Mouse (Mus musculus): ENCODE results near the gene Rsl24d1. TPM values are rescaled to one million over a fixed set of nuclear protein-coding genes. Genes with fewer than 3 reads are reported as not detected.
"Not testable (repeated sequence)": the region's sequence is repeated elsewhere in the genome, so short reads cannot be mapped to it uniquely, and the experiment has no call there.

The Rsl24d1 gene
- polyA plus RNA-seq, 1 experiment from 2014 or later = 145 TPM

DNA sequence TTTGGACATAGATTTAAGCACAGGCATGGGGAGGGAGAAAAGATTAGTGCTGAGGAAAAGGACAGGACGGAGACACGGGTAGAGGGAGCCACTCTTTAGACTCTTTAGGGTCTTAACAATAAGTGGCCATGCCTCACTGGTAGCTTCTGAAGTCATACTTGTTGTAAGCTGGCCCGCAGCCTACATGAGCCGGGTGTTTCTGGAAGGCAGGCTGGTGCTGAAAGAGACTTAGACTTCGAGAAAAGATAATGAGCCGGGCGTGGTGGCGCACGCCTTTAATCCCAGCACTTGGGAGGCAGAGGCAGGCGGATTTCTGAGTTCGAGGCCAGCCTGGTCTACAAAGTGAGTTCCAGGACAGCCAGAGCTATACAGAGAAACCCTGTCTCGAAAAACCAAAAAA, 33.9 kb upstream of the Rsl24d1 start:
- H3K4me1 ChIP-seq (ENCODE audit: control insufficient read depth, insufficient read depth, low read length); H3K9ac ChIP-seq (ENCODE audit: low read length); DNase-seq (ENCODE audit: low spot score); H3K36me3 ChIP-seq (ENCODE audit: control insufficient read depth, insufficient read depth, low read length); H3K9me3 ChIP-seq (ENCODE audit: control insufficient read depth, low read length); ATAC-seq (ENCODE audit: insufficient read depth, low FRiP score, low TSS enrichment); H3K4me2 ChIP-seq (ENCODE audit: low read depth); H3K27me3 ChIP-seq (ENCODE audit: control insufficient read depth, insufficient read depth, low read length); H3K4me3 ChIP-seq (ENCODE audit: low read depth, low read length); H3K27ac ChIP-seq (ENCODE audit: low read depth, low read length): not testable (repeated sequence)
- WGBS = 91% methylated on average over 10 of the region's 12 CpGs

DNA sequence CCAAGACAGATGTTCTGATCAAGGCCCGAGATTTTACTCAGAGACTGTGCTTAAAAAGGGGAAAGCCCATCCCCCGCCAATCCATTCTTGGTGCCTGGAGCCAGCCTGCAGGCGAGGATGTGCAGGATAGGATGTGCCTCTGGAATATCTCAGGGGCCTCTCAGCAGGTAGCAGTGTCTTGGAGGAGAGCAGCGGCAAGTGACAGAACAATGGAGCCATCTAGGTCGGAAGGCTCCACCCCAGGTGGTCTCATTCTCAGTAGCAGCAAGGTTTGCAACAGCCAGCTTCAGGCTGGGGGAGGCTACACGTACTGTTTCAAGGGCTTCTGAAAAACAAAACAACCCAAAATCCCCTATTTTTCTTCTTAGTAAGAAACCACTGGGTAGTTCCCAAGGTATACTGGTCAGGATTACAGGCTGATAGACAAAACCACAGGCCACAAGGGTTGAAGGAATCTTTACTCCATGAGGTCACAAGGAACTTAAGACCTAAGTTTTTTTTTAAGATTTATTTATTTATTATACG, 33.4 kb upstream of the Rsl24d1 start:
- WGBS = 37% methylated on average over 7 of the region's 7 CpGs
- DNase-seq (ENCODE audit: low spot score) (no peak), ATAC-seq (ENCODE audit: insufficient read depth, low FRiP score, low TSS enrichment) (no peak)
- Histone ChIP-seq H3K4me1 (ENCODE audit: control insufficient read depth, insufficient read depth, low read length) (no peaks in the 10 kb centered on the region), H3K27ac (ENCODE audit: low read depth, low read length) (no peak overlapping the region), H3K9me3 (ENCODE audit: control insufficient read depth, low read length) (no peaks in the 10 kb centered on the region), H3K4me2 (ENCODE audit: low read depth) (no peak overlapping the region), H3K4me3 (ENCODE audit: low read depth, low read length) (no peak overlapping the region), H3K9ac (ENCODE audit: low read length) (no peak overlapping the region), H3K36me3 (ENCODE audit: control insufficient read depth, insufficient read depth, low read length) (no peaks in the 10 kb centered on the region), H3K27me3 (ENCODE audit: control insufficient read depth, insufficient read depth, low read length) (no peaks in the 10 kb centered on the region)

DNA sequence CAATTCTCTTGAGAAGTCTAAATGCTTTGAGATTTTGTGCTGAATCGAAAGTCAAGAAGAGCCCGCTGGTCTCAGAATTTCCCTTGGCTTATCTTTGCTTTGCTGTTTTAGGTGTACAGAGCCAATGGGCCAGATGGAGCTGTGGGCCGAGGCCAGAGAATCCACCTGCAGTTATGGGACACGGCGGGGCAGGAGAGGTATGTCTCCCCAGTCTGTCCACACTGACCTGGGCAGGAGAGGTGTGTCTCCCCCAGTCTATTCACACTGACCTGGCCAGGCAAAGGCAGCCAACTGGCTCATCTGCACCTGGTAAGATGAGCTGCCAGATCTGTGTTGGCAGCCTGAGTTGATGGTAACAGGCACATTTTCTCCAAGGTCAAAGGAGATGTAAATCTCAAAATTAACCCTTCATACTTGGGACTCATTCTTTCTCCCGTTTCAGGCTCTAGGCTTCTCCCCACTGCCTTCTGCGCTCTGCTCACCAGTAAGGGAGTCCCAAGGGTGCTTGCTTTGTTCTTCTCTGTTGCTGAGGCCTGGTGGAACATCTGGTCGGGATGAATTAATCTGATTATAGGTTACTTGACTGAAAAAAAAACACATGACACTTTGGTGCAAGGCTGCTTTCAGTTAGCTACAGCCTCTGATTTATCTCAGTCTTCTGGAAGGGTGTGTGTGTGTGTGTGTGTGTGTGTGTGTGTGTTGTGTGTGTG, 30.8 kb upstream of the Rsl24d1 start:
- whole genome bisulfite sequencing = 79% methylated on average over 8 of the region's 8 CpGs
- ATAC-seq (ENCODE audit: insufficient read depth, low FRiP score, low TSS enrichment) (no peak), DNase-seq (ENCODE audit: low spot score) (no peak)
- no peak overlapping the region for H3K9ac ChIP-seq (ENCODE audit: low read length)
- no peaks in the 10 kb centered on the region for H3K27me3 ChIP-seq (ENCODE audit: control insufficient read depth, insufficient read depth, low read length)
- no peak overlapping the region for H3K27ac ChIP-seq (ENCODE audit: low read depth, low read length)
- H3K4me3 ChIP-seq (ENCODE audit: low read depth, low read length) = no peak overlapping the region
- H3K4me2 ChIP-seq (ENCODE audit: low read depth) = no peak overlapping the region
- no peaks in the 10 kb centered on the region for H3K36me3 ChIP-seq (ENCODE audit: control insufficient read depth, insufficient read depth, low read length)
- H3K9me3 ChIP-seq (ENCODE audit: control insufficient read depth, low read length) = no peaks in the 10 kb centered on the region
- no peaks in the 10 kb centered on the region for H3K4me1 ChIP-seq (ENCODE audit: control insufficient read depth, insufficient read depth, low read length)

- no peaks in the 10 kb centered on the region for H3K27me3 ChIP-seq (ENCODE audit: control insufficient read depth, insufficient read depth, low read length)
- WGBS = 75% methylated on average over 6 of the region's 6 CpGs
- no peak overlapping the region for H3K4me3 ChIP-seq (ENCODE audit: low read depth, low read length)
- no peak overlapping the region for H3K4me2 ChIP-seq (ENCODE audit: low read depth)
- DNase-seq (ENCODE audit: low spot score) = no peak
- no peak for ATAC-seq (ENCODE audit: insufficient read depth, low FRiP score, low TSS enrichment)
- H3K4me1 ChIP-seq (ENCODE audit: control insufficient read depth, insufficient read depth, low read length) = no peaks in the 10 kb centered on the region
- no peak overlapping the region for H3K9ac ChIP-seq (ENCODE audit: low read length)
- H3K36me3 ChIP-seq (ENCODE audit: control insufficient read depth, insufficient read depth, low read length) = no peaks in the 10 kb centered on the region
- H3K9me3 ChIP-seq (ENCODE audit: control insufficient read depth, low read length) = no peaks in the 10 kb centered on the region
- no peak overlapping the region for H3K27ac ChIP-seq (ENCODE audit: low read depth, low read length)
These were observed 29.3 kb upstream of the Rsl24d1 start for GRCm38 (mm10) chr9:73083956-73084355.

DNA sequence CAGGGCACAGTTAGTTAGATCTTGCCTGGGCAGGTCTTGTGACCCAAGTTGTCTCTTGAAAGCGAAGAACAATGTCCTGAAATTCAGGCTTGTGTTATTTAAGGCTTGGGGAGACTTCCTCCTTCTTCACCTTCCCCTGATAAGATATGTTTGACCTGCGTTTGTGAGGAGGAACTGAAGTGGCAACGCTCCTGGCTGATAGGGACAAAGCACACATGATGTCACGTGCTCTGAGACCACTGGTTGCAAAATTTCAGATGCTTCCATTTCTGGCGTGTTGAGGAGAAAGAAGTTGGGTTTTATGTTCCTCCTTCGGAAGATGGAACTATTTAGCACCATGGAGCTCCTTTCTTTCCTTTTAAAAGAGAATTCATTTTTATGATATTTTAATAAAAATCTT, 27.4 kb upstream of the Rsl24d1 start:
- Histone ChIP-seq H3K9me3 (ENCODE audit: control insufficient read depth, low read length) (no peaks in the 10 kb centered on the region), H3K4me3 (ENCODE audit: low read depth, low read length) (no peak overlapping the region), H3K36me3 (ENCODE audit: control insufficient read depth, insufficient read depth, low read length) (no peaks in the 10 kb centered on the region), H3K27ac (ENCODE audit: low read depth, low read length) (no peak overlapping the region), H3K27me3 (ENCODE audit: control insufficient read depth, insufficient read depth, low read length) (no peaks in the 10 kb centered on the region), H3K4me2 (ENCODE audit: low read depth) (no peak overlapping the region), H3K9ac (ENCODE audit: low read length) (no peak overlapping the region), H3K4me1 (ENCODE audit: control insufficient read depth, insufficient read depth, low read length) (no peaks in the 10 kb centered on the region)
- ATAC-seq (ENCODE audit: insufficient read depth, low FRiP score, low TSS enrichment) (no peak), DNase-seq (ENCODE audit: low spot score) (no peak)
- WGBS = 92% methylated on average over 6 of the region's 6 CpGs

GRCm38 (mm10) chr9:73087121-73087520, 26.1 kb upstream of the Rsl24d1 start:
- Histone ChIP-seq H3K27ac (ENCODE audit: low read depth, low read length) (no peak overlapping the region), H3K36me3 (ENCODE audit: control insufficient read depth, insufficient read depth, low read length) (no peaks in the 10 kb centered on the region), H3K4me3 (ENCODE audit: low read depth, low read length) (no peak overlapping the region), H3K4me2 (ENCODE audit: low read depth) (no peak overlapping the region), H3K4me1 (ENCODE audit: control insufficient read depth, insufficient read depth, low read length) (no peaks in the 10 kb centered on the region), H3K27me3 (ENCODE audit: control insufficient read depth, insufficient read depth, low read length) (no peaks in the 10 kb centered on the region), H3K9ac (ENCODE audit: low read length) (no peak overlapping the region), H3K9me3 (ENCODE audit: control insufficient read depth, low read length) (no peaks in the 10 kb centered on the region)
- DNase-seq (ENCODE audit: low spot score) (no peak), ATAC-seq (ENCODE audit: insufficient read depth, low FRiP score, low TSS enrichment) (no peak)
- WGBS = 71% methylated on average over 8 of the region's 8 CpGs

- H3K4me3 ChIP-seq (ENCODE audit: low read depth, low read length) = no peak overlapping the region
- H3K27ac ChIP-seq (ENCODE audit: low read depth, low read length) = no peak overlapping the region
- no peaks in the 10 kb centered on the region for H3K9me3 ChIP-seq (ENCODE audit: control insufficient read depth, low read length)
- ATAC-seq (ENCODE audit: insufficient read depth, low FRiP score, low TSS enrichment) (no peak), DNase-seq (ENCODE audit: low spot score) (no peak)
- H3K9ac ChIP-seq (ENCODE audit: low read length) = no peak overlapping the region
- no peaks in the 10 kb centered on the region for H3K27me3 ChIP-seq (ENCODE audit: control insufficient read depth, insufficient read depth, low read length)
- no peaks in the 10 kb centered on the region for H3K4me1 ChIP-seq (ENCODE audit: control insufficient read depth, insufficient read depth, low read length)
- 84% methylated on average over 5 of the region's 5 CpGs for WGBS
- no peak overlapping the region for H3K4me2 ChIP-seq (ENCODE audit: low read depth)
- H3K36me3 ChIP-seq (ENCODE audit: control insufficient read depth, insufficient read depth, low read length) = no peaks in the 10 kb centered on the region
These were observed 25.6 kb upstream of the Rsl24d1 start for GRCm38 (mm10) chr9:73087581-73087980.

- ATAC-seq (ENCODE audit: insufficient read depth, low FRiP score, low TSS enrichment) = no peak
- no peak overlapping the region for H3K4me3 ChIP-seq (ENCODE audit: low read depth, low read length)
- no peaks in the 10 kb centered on the region for H3K36me3 ChIP-seq (ENCODE audit: control insufficient read depth, insufficient read depth, low read length)
- no peak for DNase-seq (ENCODE audit: low spot score)
- no peak overlapping the region for H3K9ac ChIP-seq (ENCODE audit: low read length)
- H3K27me3 ChIP-seq (ENCODE audit: control insufficient read depth, insufficient read depth, low read length) = no peaks in the 10 kb centered on the region
- H3K27ac ChIP-seq (ENCODE audit: low read depth, low read length) = no peak overlapping the region
- H3K4me1 ChIP-seq (ENCODE audit: control insufficient read depth, insufficient read depth, low read length) = no peaks in the 10 kb centered on the region
- H3K4me2 ChIP-seq (ENCODE audit: low read depth) = no peak overlapping the region
- H3K9me3 ChIP-seq (ENCODE audit: control insufficient read depth, low read length) = no peaks in the 10 kb centered on the region
- WGBS = 80% methylated on average over 16 of the region's 16 CpGs
These were observed 23.9 kb upstream of the Rsl24d1 start for GRCm38 (mm10) chr9:73089222-73089920.

DNA sequence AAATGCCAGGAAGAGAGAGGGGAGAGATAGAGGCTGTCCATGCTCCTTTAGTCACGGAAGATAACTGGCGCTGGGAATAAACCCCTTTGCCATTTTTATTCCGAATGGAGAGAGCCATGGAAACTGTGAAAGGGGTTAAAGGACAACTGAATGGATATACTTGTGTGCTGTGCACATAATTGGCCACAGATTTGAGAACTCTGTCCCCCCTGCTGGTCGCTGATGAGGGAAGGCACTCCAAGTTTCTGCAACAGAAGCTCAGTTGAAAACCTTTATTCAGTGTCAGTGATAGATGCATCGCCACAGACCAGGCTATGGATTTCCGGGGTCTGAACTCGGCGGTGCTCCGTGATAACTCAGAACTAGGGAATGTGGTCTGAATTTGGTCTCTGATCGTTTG, 23.1 kb upstream of the Rsl24d1 start:
- 83% methylated on average over 10 of the region's 10 CpGs for WGBS
- Histone ChIP-seq H3K27me3 (ENCODE audit: control insufficient read depth, insufficient read depth, low read length) (no peaks in the 10 kb centered on the region), H3K4me1 (ENCODE audit: control insufficient read depth, insufficient read depth, low read length) (no peaks in the 10 kb centered on the region), H3K9ac (ENCODE audit: low read length) (no peak overlapping the region), H3K36me3 (ENCODE audit: control insufficient read depth, insufficient read depth, low read length) (no peaks in the 10 kb centered on the region), H3K4me2 (ENCODE audit: low read depth) (no peak overlapping the region), H3K9me3 (ENCODE audit: control insufficient read depth, low read length) (no peaks in the 10 kb centered on the region), H3K27ac (ENCODE audit: low read depth, low read length) (no peak overlapping the region), H3K4me3 (ENCODE audit: low read depth, low read length) (no peak overlapping the region)
- no peak for DNase-seq (ENCODE audit: low spot score)
- ATAC-seq (ENCODE audit: insufficient read depth, low FRiP score, low TSS enrichment) = no peak

Data from neural tube, embryonic 11.5 days (tissue).